Mouse (Mus musculus): ENCODE data around the gene Naa38.

Naa38 gene

DNA sequence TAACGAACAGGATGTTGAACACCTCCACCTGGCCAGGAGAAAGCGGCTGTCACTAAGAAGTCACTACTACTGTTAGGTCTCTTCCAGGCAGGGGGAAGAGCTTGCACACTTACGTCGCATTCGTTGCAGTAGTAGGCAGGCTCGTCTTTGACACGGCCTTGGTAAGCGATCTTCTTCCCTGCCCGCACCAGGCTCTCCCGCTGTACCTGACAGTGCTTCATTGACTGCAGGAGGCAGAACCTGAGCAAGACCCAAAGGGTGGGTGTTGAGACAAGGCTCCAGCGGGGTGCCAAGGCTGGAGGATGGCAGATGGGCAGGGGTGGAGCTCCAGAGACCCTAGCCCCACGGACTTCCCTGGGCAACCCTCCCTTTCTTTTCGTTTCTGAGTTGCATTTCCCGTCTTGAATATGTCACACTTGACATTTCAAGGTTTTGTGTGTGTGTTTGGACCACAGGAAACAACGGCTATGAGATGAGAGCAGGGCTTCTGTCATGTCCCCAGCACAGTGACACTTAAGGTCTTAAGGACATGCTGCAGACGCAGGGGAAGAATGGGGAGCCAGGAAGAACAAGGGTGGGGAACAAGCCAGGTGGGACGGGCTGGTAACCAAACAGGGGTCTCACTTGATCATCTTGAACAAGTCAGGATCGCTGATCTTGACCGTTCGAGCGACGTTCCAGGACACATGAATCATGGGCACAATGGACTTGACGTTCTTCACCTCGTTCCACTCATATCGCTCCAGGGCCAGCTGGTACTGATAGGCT, 5.0 kb downstream of the Naa38 start:
- DNase-seq (ENCODE audit: low read depth in 1 of 2, low spot score in 2 of 2) = no peak

- peak in 1 of 2 experiments; percentile 70 for DNase-seq (ENCODE audit: low read depth in 1 of 2, low spot score in 2 of 2)
Observed at GRCm38 (mm10) chr11:69401210-69401637, 5.9 kb downstream of the Naa38 start.

DNA sequence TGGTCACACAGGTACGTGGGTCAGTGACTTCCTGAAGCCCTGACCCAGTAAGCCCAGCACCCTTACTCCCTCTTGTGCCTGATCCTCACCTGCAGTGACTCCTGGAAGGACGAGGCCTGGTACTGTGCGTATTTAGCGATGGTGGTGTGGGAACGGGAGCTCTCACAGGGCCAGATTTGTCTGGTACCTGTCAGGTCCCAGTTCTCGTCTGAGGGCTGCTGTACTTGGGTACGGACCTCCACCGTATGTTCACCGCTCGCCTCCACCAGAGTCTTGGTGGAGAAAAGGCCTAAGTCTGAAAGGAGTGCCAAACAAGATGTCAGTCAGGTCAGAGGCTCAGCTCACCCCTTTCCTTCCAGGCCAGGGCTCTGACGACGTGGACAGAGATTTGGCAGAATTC, 6.7 kb downstream of the Naa38 start:
- DNase-seq (ENCODE audit: low read depth in 1 of 2, low spot score in 2 of 2) = no peak

DNA sequence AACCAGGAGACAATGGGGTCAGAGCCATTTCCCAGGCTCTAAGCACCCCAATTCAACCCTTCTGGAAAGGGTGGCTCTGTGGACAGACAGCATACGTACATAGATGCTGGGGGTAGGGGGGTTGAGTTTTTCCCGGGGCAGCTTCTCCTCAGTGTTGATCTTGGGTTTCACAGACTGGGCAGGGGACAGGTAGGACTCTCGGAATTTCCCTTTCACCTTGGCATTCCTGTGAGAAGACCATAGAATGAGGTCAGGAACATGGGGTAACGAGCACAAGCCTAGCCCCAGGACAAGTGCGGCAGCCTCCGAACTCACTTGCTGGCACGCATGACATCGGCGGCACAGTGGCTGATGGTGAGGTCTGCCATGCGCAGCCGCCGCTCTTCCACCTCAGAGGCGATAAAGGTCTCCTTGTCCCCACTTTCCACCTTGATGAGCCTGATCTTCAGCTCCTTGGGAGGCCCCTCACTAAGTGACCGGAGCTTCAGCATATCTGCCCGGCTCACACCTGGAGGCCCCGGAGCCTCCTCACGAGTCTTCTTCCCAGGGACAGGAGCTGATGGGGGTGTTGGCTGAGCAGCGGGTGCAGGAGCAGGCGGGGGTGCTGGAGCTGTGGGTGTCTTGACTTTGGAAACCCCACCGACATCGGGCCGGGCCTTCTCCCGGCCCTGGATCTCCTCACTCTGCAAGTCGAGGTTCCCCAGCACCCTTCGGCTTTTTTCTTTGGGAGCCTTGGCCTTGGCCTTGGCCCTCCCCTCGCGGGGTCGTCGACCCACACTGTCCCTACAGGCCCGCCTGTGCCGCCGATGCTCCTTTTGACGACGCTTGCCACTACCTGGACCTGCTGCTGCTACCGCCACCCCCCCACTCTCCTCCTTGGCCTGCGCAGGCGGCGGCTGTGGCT, 8.7 kb downstream of the Naa38 start:
- DNase-seq (ENCODE audit: low read depth in 1 of 2, low spot score in 2 of 2) = no peak

DNA sequence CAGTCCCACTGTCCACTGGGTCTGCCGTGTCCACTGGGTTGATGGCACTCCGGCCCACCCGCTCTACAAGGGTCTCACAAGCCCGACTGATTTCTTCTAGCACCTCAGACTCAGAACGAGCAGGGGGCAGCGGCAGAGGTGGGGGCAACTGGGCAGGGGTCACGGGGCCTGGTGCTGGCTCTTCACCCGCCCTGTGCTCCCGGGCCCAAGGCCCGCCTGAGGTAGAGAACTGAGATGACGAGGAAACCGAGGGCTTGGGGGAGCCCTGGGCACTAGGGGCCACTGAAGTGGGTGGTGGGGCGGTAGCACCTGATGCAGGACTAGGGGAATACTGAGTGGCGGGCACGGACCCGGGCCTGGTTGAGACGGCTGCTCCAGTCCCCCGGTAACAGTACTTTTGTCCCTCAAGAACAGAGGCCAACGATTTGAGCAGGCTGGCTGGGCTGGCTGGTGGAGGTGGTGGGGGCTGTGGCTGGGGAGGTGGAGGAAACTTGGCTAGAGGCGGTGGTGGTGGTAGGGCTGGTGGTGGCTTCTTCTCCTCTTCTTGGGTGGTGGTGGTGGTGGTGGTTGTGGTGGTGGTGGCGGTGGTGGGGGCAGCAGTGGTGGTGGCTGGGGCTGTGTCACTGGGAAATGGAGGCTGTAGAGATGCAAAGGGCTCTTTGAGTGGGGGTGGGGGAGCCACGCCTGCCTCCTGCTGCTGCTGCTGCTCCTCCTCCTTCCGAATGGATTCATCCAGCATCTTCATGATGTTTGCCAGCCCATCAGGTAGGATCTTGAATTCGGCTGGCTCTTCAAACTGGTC, 9.5 kb downstream of the Naa38 start:
- DNase-seq (ENCODE audit: low read depth in 1 of 2, low spot score in 2 of 2) = no peak

DNA sequence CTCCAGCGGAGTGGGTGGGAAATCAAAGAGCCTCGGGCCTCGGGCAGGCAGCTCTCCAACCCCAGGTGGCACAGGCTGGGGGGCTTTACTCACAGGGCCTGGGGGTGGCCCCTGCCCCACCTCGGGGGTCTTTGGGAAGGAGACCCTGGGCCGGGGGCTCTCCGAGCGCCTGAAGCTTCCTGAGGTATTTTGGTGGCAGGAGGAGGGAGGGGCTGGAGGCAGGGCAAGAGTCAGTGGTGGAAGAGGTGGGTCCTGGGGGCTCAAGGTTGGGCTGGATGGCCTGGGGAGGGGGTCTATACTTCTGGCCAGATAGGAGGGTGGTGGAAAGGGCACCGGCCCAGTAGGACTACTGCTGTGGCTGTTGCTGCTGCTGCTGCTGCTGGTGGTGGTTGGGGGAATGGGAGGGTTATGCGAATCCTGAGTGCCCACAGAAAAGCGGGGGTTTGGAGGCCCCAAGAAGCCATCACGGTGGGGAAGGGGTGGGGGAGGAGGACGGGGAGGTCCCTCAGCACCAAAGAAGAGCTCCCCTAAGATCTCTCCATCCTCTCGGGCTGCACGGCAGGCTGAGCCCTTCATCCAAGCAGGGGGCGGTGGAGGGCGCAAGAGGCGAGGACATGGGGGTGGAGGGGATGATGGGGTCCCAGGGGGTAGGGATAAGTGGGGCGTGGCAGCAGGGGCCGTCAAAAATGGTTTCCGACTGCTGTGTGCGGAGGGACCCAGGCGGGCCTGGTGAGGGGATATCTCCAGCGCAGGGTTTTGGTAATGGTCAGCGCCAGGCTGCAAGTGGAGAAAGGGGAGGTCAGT, 10.3 kb downstream of the Naa38 start:
- DNase-seq (ENCODE audit: low read depth in 1 of 2, low spot score in 2 of 2) = no peak

- DNase-seq (ENCODE audit: low read depth in 1 of 2, low spot score in 2 of 2) = no peak
Observed at GRCm38 (mm10) chr11:69406282-69406681, 11.0 kb downstream of the Naa38 start.

GRCm38 (mm10) chr11:69406867-69407723, 11.8 kb downstream of the Naa38 start:
- DNase-seq (ENCODE audit: low read depth in 1 of 2, low spot score in 2 of 2) = no peak

DNA sequence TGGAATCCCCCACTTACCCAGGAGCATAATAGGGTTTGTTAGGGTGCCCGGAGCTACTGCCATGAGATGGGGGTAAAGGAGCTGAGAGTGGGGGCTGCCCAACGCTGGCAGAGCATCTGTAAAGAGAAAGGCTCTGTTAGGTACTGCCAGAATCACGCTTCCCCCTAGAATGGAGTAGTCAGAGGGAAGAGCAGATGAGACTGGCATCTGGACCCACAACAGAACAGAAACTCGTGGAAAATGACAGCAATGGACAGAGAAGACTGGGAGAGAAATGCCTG, 12.4 kb downstream of the Naa38 start:
- no peak for DNase-seq (ENCODE audit: low read depth in 1 of 2, low spot score in 2 of 2)

DNA sequence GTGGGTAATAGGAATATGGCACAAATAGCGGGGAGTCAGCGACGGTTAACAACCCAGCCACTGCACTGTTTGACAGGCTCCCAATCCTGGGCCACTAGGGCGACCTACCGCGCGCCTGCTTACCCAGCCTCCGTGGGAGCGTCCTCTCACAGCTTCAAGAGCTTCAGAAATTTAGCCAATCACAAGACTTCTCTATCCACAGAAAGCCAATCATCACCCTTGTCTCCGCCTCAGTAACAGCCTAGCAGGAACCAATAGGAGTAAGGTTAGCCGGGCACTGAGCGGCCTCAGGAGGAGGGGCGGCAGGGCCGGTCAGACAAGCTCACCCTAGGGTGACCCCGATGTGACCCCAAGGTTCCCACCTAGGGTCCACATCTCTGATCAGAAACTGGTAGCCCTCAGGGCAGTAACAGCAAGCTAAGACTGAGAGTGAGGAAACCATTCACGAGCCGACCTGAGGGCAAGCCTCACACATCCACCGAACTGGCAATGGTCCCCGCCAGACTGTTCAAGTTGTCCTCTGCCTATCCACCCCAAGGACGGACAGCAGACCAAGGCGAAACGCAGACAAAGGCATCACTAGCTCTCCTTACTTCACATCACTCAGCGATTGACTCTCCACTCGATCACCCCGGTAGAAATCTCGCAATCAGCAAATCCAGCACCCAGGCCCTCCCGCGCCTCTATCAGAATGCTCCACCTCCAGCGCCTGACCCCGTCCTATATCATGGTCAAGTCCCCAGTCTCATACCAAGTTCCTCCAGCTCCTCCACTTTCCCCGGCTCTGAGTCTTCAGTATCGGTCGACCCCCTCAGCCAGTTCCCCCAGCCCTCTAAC, 13.5 kb downstream of the Naa38 start:
- DNase-seq (ENCODE audit: low read depth in 1 of 2, low spot score in 2 of 2) = peak in 1 of 2 experiments; percentile 81

DNA sequence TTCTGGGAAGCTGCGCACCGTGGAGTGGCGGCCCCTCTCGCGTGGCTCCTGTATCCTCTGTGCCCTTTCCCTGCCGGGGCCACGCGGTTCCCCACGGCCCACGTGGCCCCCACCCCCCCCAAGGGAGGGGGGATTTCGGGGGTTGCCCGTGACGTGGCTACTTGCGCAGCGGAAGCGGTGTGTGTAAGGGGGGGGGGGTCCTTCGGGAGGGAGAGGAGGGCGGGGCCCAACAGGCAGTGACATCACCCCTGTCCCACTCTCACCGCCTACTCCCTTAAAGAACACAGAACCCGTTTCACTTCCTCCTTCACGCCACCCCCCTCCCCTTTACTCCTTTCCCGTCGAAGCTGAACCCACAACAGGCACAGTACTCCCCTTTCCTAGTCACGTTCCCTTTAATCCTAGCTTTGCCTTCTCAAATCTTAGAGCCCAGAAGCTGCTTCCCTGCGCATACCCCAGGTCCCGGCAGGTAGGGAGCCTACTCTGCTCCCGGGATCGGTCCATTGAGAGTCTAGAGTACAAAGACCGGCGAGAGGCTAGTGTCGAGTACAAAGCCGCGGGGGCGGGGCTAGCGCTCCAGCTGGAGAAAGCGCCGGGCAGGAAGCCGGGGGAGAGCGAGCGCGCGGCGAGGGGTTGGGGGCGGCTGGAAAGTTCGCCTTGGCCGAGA, 14.2 kb downstream of the Naa38 start:
- peak in 1 of 2 experiments; percentile 86 for DNase-seq (ENCODE audit: low read depth in 1 of 2, low spot score in 2 of 2)

DNA sequence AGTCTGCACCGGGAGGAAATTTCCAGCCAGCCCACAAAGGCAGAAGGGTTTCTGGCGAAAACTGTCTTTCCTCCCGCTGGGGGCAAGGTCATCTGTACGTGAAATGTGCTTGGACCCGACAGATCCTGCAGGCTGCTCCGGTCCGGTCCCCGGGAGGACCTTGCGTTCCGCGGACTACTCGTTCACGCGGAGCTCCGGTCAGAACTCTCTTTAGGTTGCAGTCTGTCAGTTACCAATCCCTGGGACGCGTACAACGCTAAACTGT, 14.7 kb downstream of the Naa38 start:
- no peak for DNase-seq (ENCODE audit: low read depth in 1 of 2, low spot score in 2 of 2)

DNA sequence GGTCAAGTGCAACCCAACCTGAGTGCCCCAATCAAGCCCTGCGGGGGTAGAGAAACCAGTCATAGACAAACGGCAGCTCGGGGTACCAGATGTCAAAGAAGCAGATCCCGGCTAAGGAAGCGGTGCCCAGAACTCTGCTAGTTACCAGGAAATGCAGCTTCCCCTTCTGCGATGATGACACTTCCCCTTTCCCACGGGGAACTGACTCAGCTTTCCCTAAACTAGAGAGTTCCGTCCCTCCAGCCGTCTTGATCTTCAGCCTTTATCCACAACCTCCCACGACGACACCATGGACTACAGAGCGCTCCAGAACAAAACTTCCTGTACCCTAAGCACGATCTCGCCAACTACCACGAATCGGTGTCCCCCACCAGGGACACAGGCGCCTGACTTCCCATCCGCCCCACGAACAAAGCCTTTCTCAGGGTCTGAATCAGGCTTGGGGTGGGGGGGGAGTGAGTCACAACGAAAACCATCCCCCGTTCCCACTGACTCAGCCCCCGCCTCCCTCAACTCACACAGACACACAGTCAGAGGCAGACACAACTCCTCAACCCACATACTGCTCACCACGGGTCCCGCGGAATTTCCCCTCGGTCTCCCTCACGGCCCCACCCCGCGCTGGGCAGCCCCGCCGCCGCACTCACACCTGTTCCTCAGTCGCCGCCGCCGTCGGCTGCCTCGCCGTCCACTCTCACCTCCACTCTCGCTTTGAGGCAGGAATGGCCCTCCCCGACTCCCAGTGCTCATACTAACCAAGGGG, 15.2 kb downstream of the Naa38 start:
- DNase-seq (ENCODE audit: low read depth in 1 of 2, low spot score in 2 of 2) = peak; percentile 90

- DNase-seq (ENCODE audit: low read depth in 1 of 2, low spot score in 2 of 2) = peak in 1 of 2 experiments; percentile 89
Observed at GRCm38 (mm10) chr11:69411073-69411535, 15.8 kb downstream of the Naa38 start.

- peak in 1 of 2 experiments; percentile 70 for DNase-seq (ENCODE audit: low read depth in 1 of 2, low spot score in 2 of 2)
Observed at GRCm38 (mm10) chr11:69411538-69412203, 16.4 kb downstream of the Naa38 start.

DNA sequence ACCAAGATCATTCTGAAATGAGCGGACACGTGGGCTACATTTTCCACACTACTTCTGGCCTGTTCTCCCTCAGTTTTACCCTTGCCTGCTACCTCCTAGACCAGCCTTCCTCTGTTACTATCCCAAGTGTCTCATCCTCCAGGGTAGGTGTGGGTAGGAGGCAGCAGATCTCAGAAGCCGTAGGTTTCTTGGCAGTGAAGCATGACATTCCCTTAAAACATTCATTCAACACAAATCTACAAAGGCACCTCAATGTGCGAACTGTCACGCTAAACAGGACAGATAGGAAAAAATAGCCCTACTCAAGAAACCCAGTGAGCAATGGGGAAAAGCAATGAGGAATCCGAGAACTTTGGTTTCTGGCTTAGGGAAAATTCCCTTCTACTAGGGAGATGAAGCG, 17.3 kb downstream of the Naa38 start:
- DNase-seq (ENCODE audit: low read depth in 1 of 2, low spot score in 2 of 2) = no peak

All from monocyte, adult 2 months (primary cell).